Mouse (Mus musculus): ENCODE data around the gene Rab29.
"Not testable (repeated sequence)": the region's sequence is repeated elsewhere in the genome, so short reads cannot be mapped to it uniquely, and the experiment has no call there.

DNA sequence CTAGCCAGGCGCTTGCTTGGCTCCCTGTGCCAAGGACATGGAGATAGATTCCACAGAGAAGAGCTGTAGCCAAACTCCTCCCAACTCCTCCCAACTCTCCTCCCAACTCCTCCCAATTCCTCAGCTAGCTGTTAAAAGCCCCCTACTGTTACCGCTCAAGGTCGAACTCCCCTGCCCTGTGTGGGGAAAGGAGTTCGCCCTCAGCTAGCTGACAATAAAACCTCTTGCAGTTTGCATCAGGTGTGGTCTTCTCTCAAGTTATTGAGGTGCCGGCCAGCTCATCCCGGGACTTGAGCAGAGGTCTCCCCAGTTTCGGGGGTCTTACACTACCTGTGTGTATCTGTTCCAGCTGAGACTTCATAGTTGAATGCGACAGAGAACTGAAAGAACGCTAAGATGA is 46.7 kb upstream of the Rab29 start:
- not testable (repeated sequence) for TF ChIP-seq CTCF (IDR thresholded peaks at IDR 0.05 in 2 of 3, conservative IDR thresholded peaks at IDR 0.05 in 1 of 3; ENCODE audit: control insufficient read depth in 1 of 3, insufficient read depth in 1 of 3, low read depth in 2 of 3, low read length in 3 of 3, poor library complexity in 1 of 3, severe bottlenecking in 1 of 3); POLR2A (IDR thresholded peaks at IDR 0.05; ENCODE audit: control insufficient read depth in 1 of 2, insufficient read depth in 1 of 2, low read depth in 1 of 2, low read length in 2 of 2, poor library complexity in 1 of 2); NRF1 (IDR thresholded peaks at IDR 0.05; ENCODE audit: insufficient read depth, low read depth, low read length, poor library complexity, severe bottlenecking); HCFC1 (IDR thresholded peaks at IDR 0.05; ENCODE audit: low read depth, low read length); E2F4 (IDR thresholded peaks at IDR 0.05; ENCODE audit: borderline replicate concordance, low read depth, low read length); ZMIZ1 (IDR thresholded peaks at IDR 0.05; ENCODE audit: low read depth, low read length); ZKSCAN1 (IDR thresholded peaks at IDR 0.05; ENCODE audit: low read depth, low read length); GABPA (IDR thresholded peaks at IDR 0.05; ENCODE audit: low read depth, low read length); ZNF384 (IDR thresholded peaks at IDR 0.05; ENCODE audit: low read depth, low read length); MAFK (IDR thresholded peaks at IDR 0.05; ENCODE audit: borderline replicate concordance, low read depth, low read length); EP300 (IDR thresholded peaks at IDR 0.05; ENCODE audit: low read depth in 1 of 2, low read length in 2 of 2); POLR2AphosphoS5 (IDR thresholded peaks at IDR 0.05; ENCODE audit: borderline replicate concordance, low read depth, low read length)
